Mouse (Mus musculus): ENCODE data around the gene Tmem231. TPM values are rescaled to one million over a fixed set of nuclear protein-coding genes. Genes with fewer than 3 reads are reported as not detected.

Tmem231 gene
- polyA plus RNA-seq, 1 experiment from 2014 or later, result 22.4 TPM

- Histone ChIP-seq H3K27ac (replicated peaks) (no peak overlapping the region), H3K4me2 (replicated peaks) (no peak overlapping the region), H3K9me3 (replicated peaks) (no peaks in the 10 kb centered on the region), H3K36me3 (no peaks in the 10 kb centered on the region), H3K4me1 (peaks cover 16% of the 10 kb centered on the region), H3K27me3 (no peaks in the 10 kb centered on the region), H3K9ac (no peak overlapping the region), H3K4me3 (replicated peaks) (no peak overlapping the region)
- no peak for ATAC-seq (ENCODE audit: insufficient number of reproducible peaks, low FRiP score, low TSS enrichment, low read depth)
- 47% methylated on average over 16 of the region's 16 CpGs for WGBS
Observed at GRCm38 (mm10) chr8:111931721-111932120, 2.0 kb downstream of the Tmem231 start.

- Histone ChIP-seq H3K4me2 (replicated peaks) (no peak overlapping the region), H3K9me3 (replicated peaks) (no peaks in the 10 kb centered on the region), H3K27ac (replicated peaks) (no peak overlapping the region), H3K36me3 (no peaks in the 10 kb centered on the region), H3K27me3 (no peaks in the 10 kb centered on the region), H3K9ac (no peak overlapping the region), H3K4me1 (peaks cover 16% of the 10 kb centered on the region), H3K4me3 (replicated peaks) (no peak overlapping the region)
- no peak for ATAC-seq (ENCODE audit: insufficient number of reproducible peaks, low FRiP score, low TSS enrichment, low read depth)
- 78% methylated on average over 8 of the region's 8 CpGs for WGBS
Observed at GRCm38 (mm10) chr8:111929648-111930344, 3.9 kb downstream of the Tmem231 start.

GRCm38 (mm10) chr8:111924976-111925375 is 8.7 kb downstream of the Tmem231 start:
- H3K9ac ChIP-seq, result no peak overlapping the region
- H3K36me3 ChIP-seq, result no peaks in the 10 kb centered on the region
- H3K9me3 ChIP-seq (replicated peaks), result no peaks in the 10 kb centered on the region
- ATAC-seq (ENCODE audit: insufficient number of reproducible peaks, low FRiP score, low TSS enrichment, low read depth), result no peak; the same call in 1 of the 2 replicates
- H3K27ac ChIP-seq (replicated peaks), result no peak overlapping the region
- no peak overlapping the region for H3K4me3 ChIP-seq (replicated peaks)
- WGBS, result 77% methylated on average over 7 of the region's 7 CpGs
- H3K27me3 ChIP-seq, result no peaks in the 10 kb centered on the region
- H3K4me2 ChIP-seq (replicated peaks), result no peak overlapping the region
- no peaks in the 10 kb centered on the region for H3K4me1 ChIP-seq

- ATAC-seq (ENCODE audit: insufficient number of reproducible peaks, low FRiP score, low TSS enrichment, low read depth), result no peak
- no peaks in the 10 kb centered on the region for H3K27me3 ChIP-seq
- H3K4me2 ChIP-seq (replicated peaks), result no peak overlapping the region
- peaks cover 2% of the 10 kb centered on the region; the same call in 1 of the 2 replicates for H3K36me3 ChIP-seq
- no peak overlapping the region for H3K4me3 ChIP-seq (replicated peaks)
- no peaks in the 10 kb centered on the region for H3K9me3 ChIP-seq (replicated peaks)
- no peak overlapping the region for H3K27ac ChIP-seq (replicated peaks)
- no peak overlapping the region for H3K9ac ChIP-seq
- no peaks in the 10 kb centered on the region for H3K4me1 ChIP-seq
- WGBS, result 20% methylated on average over 10 of the region's 10 CpGs
Observed at GRCm38 (mm10) chr8:111923383-111923804, 10.3 kb downstream of the Tmem231 start.

DNA sequence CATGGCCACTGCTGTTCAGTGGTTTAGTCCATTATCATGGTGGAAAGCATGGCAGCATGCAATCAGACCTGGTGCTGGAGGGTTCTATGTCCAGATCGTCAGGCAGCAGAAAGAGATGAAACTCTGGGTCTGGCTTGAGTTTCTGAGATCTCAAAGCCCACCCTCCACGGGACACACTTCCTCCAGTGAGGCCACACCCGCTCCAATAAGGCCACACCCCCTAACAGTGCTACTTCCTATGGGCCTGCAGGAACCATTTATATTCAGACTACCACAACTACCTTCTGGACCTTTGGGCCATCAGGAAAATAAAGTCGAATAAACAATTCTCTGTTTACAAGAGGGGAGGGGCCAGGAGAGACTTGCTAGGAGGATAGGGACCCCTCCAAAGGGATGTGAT is 12.7 kb downstream of the Tmem231 start:
- Histone ChIP-seq H3K9me3 (replicated peaks) (no peaks in the 10 kb centered on the region), H3K36me3 (peaks cover 6% of the 10 kb centered on the region; the same call in 1 of the 2 replicates), H3K27me3 (no peaks in the 10 kb centered on the region), H3K4me3 (replicated peaks) (no peak overlapping the region), H3K4me1 (no peaks in the 10 kb centered on the region), H3K27ac (replicated peaks) (no peak overlapping the region), H3K4me2 (replicated peaks) (no peak overlapping the region), H3K9ac (no peak overlapping the region)
- no peak for ATAC-seq (ENCODE audit: insufficient number of reproducible peaks, low FRiP score, low TSS enrichment, low read depth)
- 68% methylated on average over 4 of the region's 4 CpGs for WGBS

- Histone ChIP-seq H3K9me3 (replicated peaks) (no peaks in the 10 kb centered on the region), H3K4me3 (replicated peaks) (no peak overlapping the region), H3K36me3 (peaks cover 6% of the 10 kb centered on the region; the same call in 1 of the 2 replicates), H3K27ac (replicated peaks) (no peak overlapping the region), H3K4me2 (replicated peaks) (no peak overlapping the region), H3K4me1 (peaks cover 5% of the 10 kb centered on the region; the same call in 1 of the 2 replicates), H3K9ac (no peak overlapping the region), H3K27me3 (no peaks in the 10 kb centered on the region)
- ATAC-seq (ENCODE audit: insufficient number of reproducible peaks, low FRiP score, low TSS enrichment, low read depth), result no peak
- 80% methylated on average over 2 of the region's 2 CpGs for WGBS
Observed at GRCm38 (mm10) chr8:111919663-111920062, 14.0 kb downstream of the Tmem231 start.

DNA sequence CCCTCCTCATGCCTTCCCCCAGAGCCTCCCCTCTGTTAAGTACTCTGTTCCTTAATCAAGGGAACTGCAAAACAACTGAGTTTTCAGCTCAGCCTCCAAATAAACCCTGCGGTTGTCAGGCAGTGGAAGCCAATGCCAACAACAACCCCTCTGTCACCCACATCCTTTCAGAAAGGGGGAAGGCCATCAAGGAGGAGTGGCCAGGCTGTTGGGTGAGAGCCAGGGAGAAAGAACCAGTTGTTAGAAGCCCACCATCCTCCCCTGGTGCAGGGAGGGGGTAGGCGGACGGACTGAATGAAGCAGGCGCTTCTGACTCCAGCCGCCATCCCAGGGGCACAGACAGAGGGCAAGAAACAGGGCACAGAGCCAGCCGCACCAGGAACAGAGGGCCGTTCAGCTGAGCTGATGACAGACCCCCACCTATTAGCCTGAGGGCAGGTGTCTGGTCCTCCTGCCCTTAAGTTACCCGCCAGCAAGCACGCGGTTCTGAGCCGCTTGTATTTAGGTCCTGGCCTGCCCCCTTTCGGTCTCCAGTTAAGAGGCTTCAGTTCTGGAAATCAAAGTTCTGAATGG is 20.7 kb downstream of the Tmem231 start:
- WGBS, result 28% methylated on average over 12 of the region's 12 CpGs
- H3K4me2 ChIP-seq (replicated peaks), result 0 out of 2 replicates have a peak overlapping the region, but pooled peaks have one; percentile 19

DNA sequence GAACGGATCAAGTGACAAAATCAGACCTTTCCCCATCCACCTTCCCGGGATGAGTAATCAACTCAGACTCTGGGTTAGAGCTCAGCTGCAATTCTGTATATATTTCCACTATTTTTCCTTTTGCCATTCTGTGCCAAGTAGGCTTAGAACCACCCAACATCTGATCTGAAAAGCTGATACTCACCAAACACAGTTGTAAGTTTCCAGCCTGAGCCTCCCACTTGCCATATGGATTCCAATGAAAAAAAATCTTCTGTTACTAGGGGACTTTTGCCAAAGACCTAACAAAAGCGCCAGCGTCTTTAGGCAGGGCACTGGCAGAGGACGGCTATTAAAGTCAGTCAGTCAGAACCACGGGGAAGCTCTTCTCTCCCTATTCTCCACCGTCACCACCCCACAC is 22.1 kb downstream of the Tmem231 start:
- WGBS, result 27% methylated on average over 7 of the region's 7 CpGs
- H3K27ac ChIP-seq (replicated peaks), result no peak overlapping the region
- no peak overlapping the region for H3K4me3 ChIP-seq (replicated peaks)
- no peak for ATAC-seq (ENCODE audit: insufficient number of reproducible peaks, low FRiP score, low TSS enrichment, low read depth)
- no peak overlapping the region for H3K9ac ChIP-seq
- H3K4me1 ChIP-seq, result peaks cover 41% of the 10 kb centered on the region
- no peaks in the 10 kb centered on the region for H3K9me3 ChIP-seq (replicated peaks)
- H3K4me2 ChIP-seq (replicated peaks), result no peak overlapping the region
- peaks cover 9% of the 10 kb centered on the region for H3K27me3 ChIP-seq
- no peaks in the 10 kb centered on the region for H3K36me3 ChIP-seq

More for the DNA sequence above, 20.7 kb downstream of the Tmem231 start:
- Histone ChIP-seq H3K36me3 (no peaks in the 10 kb centered on the region), H3K9ac (no peak overlapping the region), H3K4me1 (peaks cover 41% of the 10 kb centered on the region), H3K9me3 (replicated peaks) (no peaks in the 10 kb centered on the region), H3K27me3 (peaks cover 9% of the 10 kb centered on the region), H3K4me3 (replicated peaks) (no peak overlapping the region), H3K27ac (replicated peaks) (no peak overlapping the region)
- ATAC-seq (ENCODE audit: insufficient number of reproducible peaks, low FRiP score, low TSS enrichment, low read depth), result peak; percentile 78

DNA sequence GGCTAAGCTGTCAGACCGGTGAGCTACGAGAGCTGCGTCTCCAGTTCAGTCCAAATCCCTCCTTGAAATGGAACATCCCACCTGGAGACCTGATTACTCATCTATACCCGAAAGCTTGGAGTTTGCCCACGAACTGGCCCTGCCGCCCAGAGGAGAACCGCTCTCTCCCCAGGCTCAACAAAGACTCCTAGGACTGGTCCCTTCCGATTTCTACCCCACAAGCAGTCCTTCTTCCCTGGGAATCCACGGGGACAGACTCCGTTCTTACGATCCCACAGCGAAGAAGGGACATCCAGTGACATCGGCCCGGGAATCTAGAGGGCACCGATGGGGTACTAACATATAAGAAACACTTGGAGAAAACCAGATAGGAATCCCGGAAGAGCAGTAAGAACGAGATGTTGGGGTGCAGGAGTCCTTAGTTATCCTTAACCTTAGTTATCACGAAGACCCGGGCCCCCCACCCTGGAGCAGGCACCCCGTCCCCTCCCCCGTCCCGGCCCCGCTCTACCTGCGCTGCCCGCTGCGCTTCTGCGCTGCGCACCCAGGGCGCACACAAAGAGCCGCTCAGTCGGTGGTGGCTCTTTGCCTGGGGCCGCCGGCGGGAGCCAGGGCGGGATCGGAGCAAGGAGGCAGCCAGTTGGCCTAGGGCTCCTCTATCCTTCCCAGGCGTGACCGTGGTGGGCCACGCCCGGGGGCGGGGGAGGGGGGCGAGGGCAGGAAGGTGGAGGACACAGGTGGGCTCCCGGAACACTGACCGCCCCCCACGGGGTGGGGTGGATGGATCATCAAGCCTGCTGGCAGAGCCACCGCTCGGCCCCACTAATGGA is 23.8 kb downstream of the Tmem231 start, which contains the start of gene Chst5:
Gene Chst5, minus strand, starts transcription at position 827 of the 830 bp plus-strand sequence.
- Histone ChIP-seq H3K4me2 (replicated peaks) (peak within 1 kb of the TSS; percentile 75), H3K4me1 (peaks cover 37% of the 10 kb centered on the region), H3K9ac (peak within 1 kb of the TSS; percentile 34; the same call in 1 of the 2 replicates), H3K27me3 (peaks cover 9% of the 10 kb centered on the region), H3K36me3 (no peaks in the 10 kb centered on the region), H3K4me3 (replicated peaks) (peak within 1 kb of the TSS; percentile 41), H3K27ac (replicated peaks) (no peak within 1 kb of the TSS), H3K9me3 (replicated peaks) (no peaks in the 10 kb centered on the region)
- ATAC-seq (ENCODE audit: insufficient number of reproducible peaks, low FRiP score, low TSS enrichment, low read depth), result no peak
- 4% methylated on average over 45 of the region's 47 CpGs for WGBS

DNA sequence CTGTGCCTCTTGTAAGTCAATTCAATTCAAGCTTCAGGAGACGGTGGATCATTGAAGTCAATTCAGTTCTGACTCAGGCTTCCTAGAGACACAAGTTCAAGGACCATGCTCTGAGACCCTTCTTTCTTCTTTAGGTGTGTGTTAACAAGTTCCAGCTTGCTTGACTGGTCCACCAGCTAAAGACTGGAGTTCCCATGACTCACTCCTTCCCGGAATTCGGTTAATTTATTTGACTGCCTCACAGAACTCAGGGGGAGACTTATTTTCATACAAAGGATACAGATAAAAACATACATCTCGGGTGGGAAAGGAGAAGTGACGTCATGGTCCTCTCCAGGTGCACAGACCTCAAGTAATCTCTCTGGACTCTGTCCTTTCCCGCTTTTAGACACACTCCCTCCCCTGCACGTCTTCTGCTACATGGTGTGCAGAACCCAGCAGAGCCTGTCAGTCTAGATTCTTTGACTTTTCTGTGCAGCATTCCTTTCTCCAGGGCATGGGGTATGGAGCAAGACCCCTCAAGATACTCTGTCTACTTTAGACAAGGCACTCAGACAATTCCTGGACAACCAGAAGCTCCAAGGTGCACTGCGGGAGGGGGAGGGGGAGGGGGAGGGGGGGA is 28.1 kb downstream of the Tmem231 start:
- Histone ChIP-seq H3K36me3 (no peaks in the 10 kb centered on the region), H3K4me3 (replicated peaks) (no peak overlapping the region), H3K9me3 (replicated peaks) (no peaks in the 10 kb centered on the region), H3K9ac (no peak overlapping the region), H3K27me3 (peaks cover 7% of the 10 kb centered on the region), H3K4me1 (peaks cover 16% of the 10 kb centered on the region), H3K27ac (replicated peaks) (0 out of 2 replicates have a peak overlapping the region, but pooled peaks have one; percentile 11), H3K4me2 (replicated peaks) (no peak overlapping the region)
- ATAC-seq (ENCODE audit: insufficient number of reproducible peaks, low FRiP score, low TSS enrichment, low read depth), result no peak
- WGBS, result 48% methylated on average over 7 of the region's 8 CpGs

- no peak overlapping the region for H3K27ac ChIP-seq (replicated peaks)
- no peak overlapping the region for H3K4me2 ChIP-seq (replicated peaks)
- no peak overlapping the region for H3K4me3 ChIP-seq (replicated peaks)
- H3K36me3 ChIP-seq, result no peaks in the 10 kb centered on the region
- no peaks in the 10 kb centered on the region for H3K27me3 ChIP-seq
- ATAC-seq (ENCODE audit: insufficient number of reproducible peaks, low FRiP score, low TSS enrichment, low read depth), result peak; percentile 73
- H3K9me3 ChIP-seq (replicated peaks), result no peaks in the 10 kb centered on the region
- WGBS, result 9% methylated on average over 5 of the region's 5 CpGs
- H3K4me1 ChIP-seq, result peaks cover 3% of the 10 kb centered on the region; the same call in 1 of the 2 replicates
- no peak overlapping the region for H3K9ac ChIP-seq
Observed at GRCm38 (mm10) chr8:111902080-111902479, 31.6 kb downstream of the Tmem231 start.
